Mouse (Mus musculus) left cerebral cortex, postnatal 10 days (tissue): ENCODE data around the gene Sord. TPM values are rescaled to one million over a fixed set of nuclear protein-coding genes. Genes with fewer than 3 reads are reported as not detected.

Source experiments
- DNase-seq, 2 experiments: peaks; one replicate each; pipeline ENCODE4 v3.0.0; 2021 to 2022; ENCODE audit warnings: low spot score in 2 of 2, mixed read lengths in 1 of 2; ENCODE audit errors: extremely low spot score in 1 of 2
- intact Hi-C: fragments of 180-260 bp; cut with DNase I; formaldehyde crosslinking; loops from one replicate; pipeline ENCODE4 v1.15.1; 2025
- total RNA-seq, 2 experiments: library from RNA; stranded (reverse); gene quantifications; 2 replicates each; pipeline ENCODE4 v1.2.3; 2021

Sord gene
- total RNA-seq, 2 experiments from 2014 or later, result 15.0 to 16.3 TPM

DNA sequence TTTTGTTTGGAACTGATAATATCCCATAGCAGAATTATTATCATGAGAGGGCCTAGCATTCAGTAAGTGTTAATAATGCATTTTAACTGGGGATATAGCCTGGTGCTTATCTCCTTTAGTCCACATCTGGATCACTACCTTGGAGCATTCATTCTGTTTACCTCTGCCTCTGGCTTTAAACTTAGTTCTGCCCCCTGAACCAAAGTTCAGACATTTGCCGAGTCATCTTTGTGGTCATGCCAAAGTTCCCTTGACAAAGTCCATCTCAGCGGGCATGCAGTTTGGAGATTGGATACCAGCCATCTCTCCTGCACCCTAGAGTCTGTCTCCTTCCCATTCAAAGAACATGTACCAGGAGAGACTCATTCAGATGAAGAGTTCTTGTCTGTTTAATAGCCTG, 876 bp downstream of the Sord start:
- intact Hi-C loops, result no loop called here

GRCm38 (mm10) chr2:122236321-122236720, 1.8 kb downstream of the Sord start:
- intact Hi-C loops, result no loop called here
- no peak for DNase-seq

More for the DNA sequence above, 876 bp downstream of the Sord start:
- DNase-seq, result no peak

- DNase-seq, result no peak
- intact Hi-C loops, result no loop called here
Observed at GRCm38 (mm10) chr2:122237891-122238470, 3.4 kb downstream of the Sord start.

- DNase-seq, result no peak
- intact Hi-C loops, result no loop called here
Observed at GRCm38 (mm10) chr2:122240735-122241134, 6.2 kb downstream of the Sord start.

GRCm38 (mm10) chr2:122241226-122241625, 6.7 kb downstream of the Sord start:
- intact Hi-C loops, result no loop called here
- DNase-seq, result no peak

DNA sequence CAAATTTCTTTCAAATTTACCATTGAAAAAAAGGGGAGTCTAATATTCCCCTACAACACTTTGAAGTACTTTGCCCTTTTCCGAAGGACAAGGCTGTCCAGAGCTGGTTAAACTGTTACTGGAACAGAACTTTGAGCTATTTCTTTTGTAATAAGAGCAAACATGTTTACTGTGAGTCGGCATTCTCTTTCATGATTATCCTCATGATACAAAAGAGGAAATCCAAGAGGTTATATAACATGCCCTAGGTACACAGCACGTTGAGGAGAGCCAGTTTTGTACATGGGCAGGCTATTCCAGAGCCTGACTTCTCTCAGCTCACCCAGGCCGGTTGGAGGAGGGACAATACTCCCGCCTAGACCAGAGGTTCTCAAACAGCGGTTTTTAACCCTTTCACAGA, 7.4 kb downstream of the Sord start:
- intact Hi-C loops, result loop anchor here (2.0 kb wide), 1 partner anchor 47 kb away; no protein-coding TSS in a partner anchor
- no peak for DNase-seq

DNA sequence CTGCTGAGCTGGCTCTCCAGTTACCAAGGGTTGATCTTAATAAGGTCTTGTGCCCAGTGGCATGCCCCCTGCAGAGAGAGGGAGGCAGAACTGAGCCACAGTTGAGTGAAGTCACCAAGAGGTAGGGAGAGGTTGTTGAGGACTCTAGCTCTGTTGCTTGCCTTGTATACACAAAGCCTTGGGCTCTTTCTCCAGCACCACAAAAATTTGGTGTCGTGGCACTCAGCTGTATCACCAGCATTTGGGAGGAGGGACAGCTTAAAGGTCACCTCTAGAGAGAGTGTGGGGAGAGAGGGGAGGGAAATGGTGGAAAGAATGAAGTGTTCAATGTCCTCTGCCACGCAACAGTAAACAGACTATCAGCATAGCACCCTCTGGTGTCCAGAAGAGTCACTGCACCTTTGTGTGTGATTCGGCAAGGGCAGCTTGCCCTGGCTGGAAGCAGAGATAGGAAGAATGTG, 9.2 kb downstream of the Sord start:
- intact Hi-C loops, result loop anchor here (2.0 kb wide), 1 partner anchor 49 kb away; no protein-coding TSS in a partner anchor
- DNase-seq, result peak; percentile 63 to 66

DNA sequence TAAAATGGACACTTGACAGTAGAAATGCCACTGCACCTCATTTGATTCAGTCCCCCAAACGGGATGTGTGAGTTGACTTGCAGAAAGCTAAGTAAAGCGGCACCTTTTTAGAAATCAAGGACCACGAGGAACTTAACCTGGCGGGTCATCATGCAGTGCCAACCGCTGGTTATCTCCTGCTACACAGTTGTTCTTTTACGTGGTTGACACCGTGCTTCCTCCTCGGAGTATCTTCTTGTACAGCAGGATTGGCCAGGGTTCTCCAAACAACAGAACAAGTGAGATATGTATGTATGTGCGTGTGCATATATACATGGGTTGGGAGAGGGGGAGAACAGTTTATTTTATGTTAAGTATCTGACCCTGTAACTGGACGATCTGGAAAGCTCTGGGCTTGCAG, 13.2 kb downstream of the Sord start:
- intact Hi-C loops, result no loop called here

GRCm38 (mm10) chr2:122255997-122256396, 21.4 kb downstream of the Sord start:
- no peak for DNase-seq
- intact Hi-C loops, result no loop called here

More for the DNA sequence above, 13.2 kb downstream of the Sord start:
- DNase-seq, result no peak

DNA sequence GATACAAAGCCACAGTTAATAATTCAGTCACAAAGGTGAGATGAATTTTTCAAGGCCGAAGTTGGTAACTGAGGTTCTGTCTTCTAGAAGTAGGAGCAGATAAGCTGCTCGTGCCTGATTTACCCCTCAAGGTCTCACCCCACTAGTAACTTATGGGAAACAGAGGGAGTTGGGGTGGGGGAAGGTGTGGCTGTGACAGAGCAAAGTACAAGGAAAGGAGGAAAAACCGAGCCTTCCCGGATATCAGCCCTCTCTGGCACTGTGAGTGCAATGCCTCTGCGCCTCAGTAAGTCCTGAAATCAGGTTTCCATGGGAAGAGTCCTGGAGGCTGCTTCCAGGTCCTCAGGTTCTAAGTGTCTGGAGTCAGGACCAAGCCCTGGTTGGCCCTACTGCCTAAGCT, 26.2 kb downstream of the Sord start:
- intact Hi-C loops, result no loop called here
- DNase-seq, result no peak

GRCm38 (mm10) chr2:122264690-122265089, 30.1 kb downstream of the Sord start:
- intact Hi-C loops, result no loop called here
- DNase-seq, result no peak

- intact Hi-C loops, result no loop called here
- DNase-seq, result no peak
Observed at GRCm38 (mm10) chr2:122266407-122267193, 32.1 kb downstream of the Sord start.

DNA sequence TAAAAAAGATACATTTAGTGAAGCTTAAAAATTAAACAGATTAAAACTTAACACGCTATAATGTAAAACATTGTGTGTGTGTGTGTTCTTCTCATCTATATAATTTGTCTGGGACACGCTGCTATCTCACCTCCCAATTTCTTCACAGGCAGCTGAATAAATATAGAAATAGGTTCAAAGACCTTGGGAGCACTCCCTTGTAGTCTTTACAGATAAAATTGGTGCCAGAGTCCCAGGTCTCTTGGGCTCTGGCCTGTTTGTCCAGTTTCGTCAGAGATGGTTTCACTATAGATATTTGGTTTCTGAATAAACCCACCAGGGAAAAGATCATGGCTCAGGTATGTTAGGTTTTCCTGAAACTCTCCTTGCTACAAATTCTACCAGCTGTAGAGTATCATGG, 44.2 kb downstream of the Sord start:
- DNase-seq, result no peak
- intact Hi-C loops, result no loop called here

GRCm38 (mm10) chr2:122284091-122284490, 49.5 kb downstream of the Sord start:
- intact Hi-C loops, result no loop called here

DNA sequence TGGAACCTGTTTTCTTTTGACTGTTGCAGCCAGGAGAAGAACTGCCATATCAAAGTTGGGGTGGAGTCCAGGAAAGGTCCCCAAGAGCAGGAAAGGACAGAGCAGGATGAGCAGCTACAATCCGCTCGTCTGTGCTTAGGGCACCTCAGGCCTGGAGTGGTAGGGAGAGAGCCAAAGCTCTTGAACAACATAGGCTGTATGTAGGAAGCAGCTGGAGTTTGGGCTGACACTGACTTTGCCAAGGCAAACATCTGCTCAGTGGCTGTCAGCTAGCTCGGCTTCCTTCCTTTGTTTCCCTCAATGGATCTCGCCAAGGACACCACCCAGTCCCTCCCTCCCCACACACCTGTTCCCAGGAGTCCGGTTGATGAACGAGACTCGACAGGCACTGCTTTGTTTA, 51.6 kb downstream of the Sord start:
- no peak for DNase-seq
- intact Hi-C loops, result no loop called here

More at GRCm38 (mm10) chr2:122284091-122284490, 49.5 kb downstream of the Sord start:
- DNase-seq, result no peak

DNA sequence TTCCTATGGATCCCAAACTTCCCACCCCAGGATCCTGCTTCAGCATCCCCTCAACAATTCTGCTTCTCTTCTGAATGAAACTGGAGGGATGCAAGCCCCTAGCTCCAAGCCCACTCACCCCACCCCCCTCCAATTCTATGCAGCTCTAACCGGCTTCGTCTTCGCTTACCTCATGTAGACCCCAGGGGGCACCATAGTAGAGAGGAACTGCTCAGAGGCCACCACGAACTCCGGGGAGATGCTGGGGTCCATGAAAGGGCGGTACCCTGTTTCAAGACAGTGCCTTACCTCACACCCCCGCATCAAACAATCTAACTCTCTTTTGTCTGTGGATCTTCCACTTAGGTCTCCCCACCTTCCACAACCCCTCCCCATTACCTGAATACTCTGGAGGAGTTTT, 60.4 kb downstream of the Sord start:
- intact Hi-C loops, result no loop called here

DNA sequence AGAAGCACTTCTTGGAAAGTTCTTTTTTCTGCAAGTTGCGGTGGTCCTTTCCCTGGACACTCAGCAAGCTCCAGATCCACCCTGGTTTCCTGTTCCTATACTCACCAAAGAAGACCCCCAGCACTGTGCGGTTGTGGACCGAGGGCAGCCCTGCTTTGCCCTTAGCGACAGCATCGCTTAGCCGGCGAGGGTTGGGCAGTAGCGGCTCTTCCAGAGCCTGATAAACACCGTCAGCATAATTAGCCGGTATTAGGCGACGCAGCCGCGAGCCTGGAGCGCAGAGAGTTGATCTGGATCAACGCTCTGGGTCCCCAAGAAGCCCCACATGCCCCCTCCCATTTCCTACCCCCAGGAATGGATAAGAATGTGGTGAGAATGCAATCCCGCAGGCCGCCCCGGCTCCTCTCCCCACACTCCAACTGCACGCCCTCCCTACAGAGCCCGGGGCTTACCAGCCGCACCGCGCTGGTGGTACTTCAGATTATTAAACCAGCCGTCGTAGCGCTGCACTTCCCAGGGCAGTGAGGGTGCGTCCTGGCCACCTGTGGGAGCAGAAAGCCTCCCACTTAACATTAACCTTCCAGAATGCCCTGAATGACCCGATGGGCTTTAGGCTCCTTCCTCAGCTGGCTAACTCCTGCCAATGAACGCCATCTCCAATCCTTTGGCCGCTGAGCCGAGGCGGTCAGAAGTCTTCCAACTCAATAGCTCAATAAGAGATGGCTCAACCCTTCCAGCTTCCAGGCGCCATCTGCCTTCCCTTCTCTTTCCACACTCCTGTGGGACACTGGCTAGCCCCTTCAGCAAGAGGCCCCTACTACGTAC, 62.9 kb downstream of the Sord start:
- intact Hi-C loops, result no loop called here
- DNase-seq, result no peak

More for the DNA sequence above, 60.4 kb downstream of the Sord start:
- DNase-seq, result no peak

- DNase-seq, result no peak
- intact Hi-C loops, result no loop called here
Observed at GRCm38 (mm10) chr2:122298096-122298499, 63.5 kb downstream of the Sord start, which contains the start of gene Duox2. TSS of gene Duox2 (minus strand) at chr2:122298449.
